27 mouse cellular contexts compared by ENCODE assay signal in genomic region chr13:85437875-85438274, GRCm38 (mm10).
A peak's percentile ranks its signal among the peaks of the same experiment; 100 is the strongest.
DNase-seq lines count a peak whose midpoint lies in the region; ATAC-seq and TF ChIP-seq lines count a peak whose summit lies in the region.
"Had no signal": no experiment of that assay in that cellular context is flagged by ENCODE, and none has a peak within 500 bp of the region (broad histone marks: within the 10 kb centered on the region; RNA-seq: fewer than 3 reads in every experiment).

No protein-coding gene starts in this region.

- no peak overlapping the region for H3K4me3 ChIP-seq in heart, adult 2 months
- H3K4me3 ChIP-seq in heart, embryonic 14.5 days (ENCODE audit: control insufficient read depth in 1 of 2, insufficient read depth in 1 of 2, low read depth in 1 of 2, low read length in 2 of 2), result no peak overlapping the region
- H3K4me3 ChIP-seq: forebrain, embryonic 15.5 days; hindbrain, embryonic 12.5 days; kidney, embryonic 15.5 days; limb, embryonic 15.5 days; midbrain, embryonic 12.5 days; stomach, embryonic 15.5 days had no signal

- H3K4me1 ChIP-seq in heart, adult 2 months (ENCODE audit: control insufficient read depth, insufficient read depth, low read length), result no peaks in the 10 kb centered on the region
- peaks cover 0 to 5% of the 10 kb centered on the region in 2 experiments; a peak in 2 of 4 replicates for H3K4me1 ChIP-seq in heart, embryonic 14.5 days (ENCODE audit: control insufficient read depth in 2 of 2, insufficient read depth in 2 of 2, low read length in 2 of 2)
- H3K4me1 ChIP-seq: forebrain, embryonic 15.5 days; hindbrain, embryonic 12.5 days; kidney, embryonic 15.5 days; limb, embryonic 15.5 days; midbrain, embryonic 12.5 days; stomach, embryonic 15.5 days had no signal

- H3K9me3 ChIP-seq in heart, embryonic 14.5 days (ENCODE audit: control insufficient read depth, low read length), result no peaks in the 10 kb centered on the region
- H3K9me3 ChIP-seq: forebrain, embryonic 15.5 days; G1E; hindbrain, embryonic 12.5 days; kidney, embryonic 15.5 days; limb, embryonic 15.5 days; midbrain, embryonic 12.5 days; stomach, embryonic 15.5 days had no signal

- no peaks in the 10 kb centered on the region for H3K79me2 ChIP-seq in heart, adult 2 months (replicated peaks; ENCODE audit: control insufficient read depth, insufficient read depth, low read length)

- H3K27ac ChIP-seq in heart, adult 2 months, result peak overlapping the region; percentile 60
- H3K27ac ChIP-seq in heart, embryonic 14.5 days (replicated peaks in 1 of 2; ENCODE audit: control insufficient read depth in 1 of 2, insufficient read depth in 1 of 2, low read depth in 2 of 2, low read length in 2 of 2), result peak overlapping the region in 1 of 2 experiments; percentile 65; a peak in 2 of 4 replicates
- H3K27ac ChIP-seq: forebrain, embryonic 15.5 days; hindbrain, embryonic 12.5 days; kidney, embryonic 15.5 days; limb, embryonic 15.5 days; liver, embryonic 14.5 days; midbrain, embryonic 12.5 days; stomach, embryonic 15.5 days had no signal

- TF ChIP-seq EP300 in heart, adult 2 months (IDR thresholded peaks at IDR 0.05; ENCODE audit: insufficient read depth, low read depth, low read length), result no peak

- H3K36me3 ChIP-seq in heart, adult 2 months (ENCODE audit: control insufficient read depth, insufficient read depth, low read length), result no peaks in the 10 kb centered on the region
- no peaks in the 10 kb centered on the region for H3K36me3 ChIP-seq in heart, embryonic 14.5 days (ENCODE audit: control insufficient read depth, insufficient read depth, low read length)
- H3K36me3 ChIP-seq: forebrain, embryonic 15.5 days; G1E; hindbrain, embryonic 12.5 days; kidney, embryonic 15.5 days; limb, embryonic 15.5 days; midbrain, embryonic 12.5 days; stomach, embryonic 15.5 days had no signal

- peak overlapping the region; percentile 29; the same call in 1 of the 2 replicates for H3K4me2 ChIP-seq in heart, embryonic 14.5 days (ENCODE audit: low read length)
- H3K4me2 ChIP-seq: forebrain, embryonic 15.5 days; hindbrain, embryonic 12.5 days; kidney, embryonic 15.5 days; limb, embryonic 15.5 days; lung, embryonic 14.5 days; midbrain, embryonic 12.5 days; stomach, embryonic 15.5 days had no signal

- no peak; the same call in 1 of the 2 replicates for ATAC-seq in heart, embryonic 14.5 days (ENCODE audit: insufficient number of reproducible peaks, insufficient read depth, low FRiP score, low read depth)
- ATAC-seq: forebrain, embryonic 15.5 days had no signal

- intact Hi-C loops in heart, adult 2 months (cut with DNase I), result loop anchor here (10.0 kb wide), 1 partner anchor 143 kb away; no protein-coding TSS in a partner anchor

- H3K9ac ChIP-seq in heart, adult 2 months (ENCODE audit: low read depth, low read length), result no peak overlapping the region
- H3K9ac ChIP-seq in heart, embryonic 14.5 days (ENCODE audit: low read length), result no peak overlapping the region
- H3K9ac ChIP-seq: forebrain, embryonic 15.5 days; hindbrain, embryonic 12.5 days; kidney, embryonic 15.5 days; limb, embryonic 15.5 days; liver, embryonic 14.5 days; lung, embryonic 14.5 days; midbrain, embryonic 12.5 days; stomach, embryonic 15.5 days had no signal

- no peaks in the 10 kb centered on the region for H3K27me3 ChIP-seq in heart, adult 2 months (ENCODE audit: control insufficient read depth, insufficient read depth, low read length)
- H3K27me3 ChIP-seq in heart, embryonic 14.5 days (ENCODE audit: control insufficient read depth, insufficient read depth, low read length), result no peaks in the 10 kb centered on the region
- H3K27me3 ChIP-seq: CH12.LX; forebrain, embryonic 15.5 days; hindbrain, embryonic 12.5 days; kidney, embryonic 15.5 days; limb, embryonic 15.5 days; midbrain, embryonic 12.5 days; stomach, embryonic 15.5 days had no signal

- no peak for TF ChIP-seq CTCF in heart, adult 2 months (IDR thresholded peaks at IDR 0.05)

- TF ChIP-seq POLR2A in heart, adult 2 months (IDR thresholded peaks at IDR 0.05; ENCODE audit: insufficient read depth, low read depth, low read length), result no peak

- DNase-seq in heart, adult 2 months, result no peak
- DNase-seq in heart, adult 11 months, result no peak
- DNase-seq in layer of hippocampus, adult 9-11 months, result peak; percentile 44
- no peak for DNase-seq in layer of hippocampus, postnatal 25 days (ENCODE audit: extremely low spot score in 1 of 2, low spot score in 1 of 2)
- DNase-seq in telencephalon, adult 2 months (ENCODE audit: low read depth, low spot score), result peak; percentile 59
- DNase-seq in embryo, embryonic 9.5 days (ENCODE audit: extremely low spot score), result no peak
- DNase-seq: adrenal gland, adult 2 months; B cell, adult 2 months; cerebellum, adult 18-20 months; cerebellum, postnatal 36 days; embryo, embryonic 11 days; kidney, adult 11 months; kidney, postnatal 36 days; left cerebral cortex, postnatal 4 days; lung, embryonic 14.5 days; thymus, adult 18-20 months; thymus, postnatal 36 days had no signal

Comparison
In these comparisons a context has a peak if more than half of its experiments do, and no peak if none do; other contexts are left out.
1. DNase-seq: peak in layer of hippocampus, adult 9-11 months (single experiment) and telencephalon, adult 2 months (single experiment); none in heart, adult 2 months (0 of 2), heart, adult 11 months (single experiment), layer of hippocampus, postnatal 25 days (0 of 2) and embryo, embryonic 9.5 days (single experiment).